Mouse (Mus musculus): ENCODE measurements around the gene Serbp1. TPM values are rescaled to one million over a fixed set of nuclear protein-coding genes. Genes with fewer than 3 reads are reported as not detected.

Serbp1 gene
- 134 and 177 TPM in 2 replicates for total RNA-seq (2014; rRNA removed)
- polyA plus RNA-seq (2015; fragmentation: Nextera tagmentation; extraction: Ambion mirVana) = 283 and 302 TPM in 2 replicates

DNA sequence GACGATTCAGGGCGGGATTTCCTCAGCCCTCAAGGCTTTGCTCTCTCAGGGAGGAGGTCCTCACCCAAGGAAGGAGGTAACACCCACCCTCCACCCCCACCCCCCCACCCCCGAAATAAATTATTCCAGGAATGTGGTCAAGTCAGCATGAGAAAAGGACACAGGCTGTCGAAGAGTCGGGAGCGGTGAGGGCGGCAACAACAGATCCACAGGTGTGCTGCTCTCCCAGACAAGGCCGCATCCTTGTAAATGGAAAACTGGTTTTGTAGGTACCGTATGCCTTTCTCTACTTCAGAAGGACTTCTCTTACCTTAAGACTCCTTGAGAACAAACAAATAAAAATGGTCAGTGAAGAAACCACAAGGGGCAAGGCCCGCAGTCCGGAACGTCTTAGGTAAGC, at the start of gene Serbp1:
TSS of gene Serbp1 (plus strand) at position 200 of the 400 bp plus-strand sequence.
- H3K4me1 ChIP-seq (ENCODE audit: insufficient read depth, low read length) = no peaks in the 10 kb centered on the region
- H3K27me3 ChIP-seq (ENCODE audit: insufficient read depth, low read length) = no peaks in the 10 kb centered on the region
- no peak for DNase-seq (ENCODE audit: low spot score)
- TF ChIP-seq CTCF (IDR thresholded peaks at IDR 0.05; ENCODE audit: low read depth) = no peak
- no peaks in the 10 kb centered on the region for H3K9me3 ChIP-seq (ENCODE audit: low read length)
- no peak within 1 kb of the TSS for H3K4me2 ChIP-seq (ENCODE audit: low read depth, low read length)
- 23% methylated on average over 12 of the region's 12 CpGs for WGBS
- H3K9ac ChIP-seq (replicated peaks; ENCODE audit: low read length) = no peak within 1 kb of the TSS
- H3K36me3 ChIP-seq (ENCODE audit: insufficient read depth, low read length) = no peaks in the 10 kb centered on the region
- H3K27ac ChIP-seq = no peak within 1 kb of the TSS
- ATAC-seq = no peak
- H3K4me3 ChIP-seq (ENCODE audit: low read length) = no peak within 1 kb of the TSS

DNA sequence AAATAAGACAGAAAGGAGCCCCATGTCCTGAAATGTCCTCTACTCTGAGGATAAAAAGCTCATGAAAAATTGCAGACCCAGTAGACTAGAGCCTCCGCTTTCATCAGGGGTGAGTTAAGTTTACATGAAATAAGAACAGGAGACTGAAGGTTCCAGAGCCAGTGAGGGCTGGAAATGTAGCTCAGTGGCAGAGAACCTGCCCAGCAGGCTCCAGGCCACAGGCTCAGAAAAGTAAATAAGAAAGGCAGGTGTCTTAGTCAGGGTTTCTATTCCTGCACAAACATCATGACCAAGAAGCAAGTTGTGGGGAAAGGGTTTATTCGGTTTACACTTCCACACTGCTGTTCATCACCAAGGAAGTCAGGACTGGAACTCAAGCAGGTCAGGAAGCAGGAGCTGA, 44.4 kb upstream of the Serbp1 start:
- Histone ChIP-seq H3K4me2 (ENCODE audit: low read depth, low read length) (no peak overlapping the region), H3K36me3 (ENCODE audit: insufficient read depth, low read length) (no peaks in the 10 kb centered on the region), H3K27ac (no peak overlapping the region), H3K4me1 (ENCODE audit: insufficient read depth, low read length) (no peaks in the 10 kb centered on the region), H3K27me3 (ENCODE audit: insufficient read depth, low read length) (no peaks in the 10 kb centered on the region), H3K9me3 (ENCODE audit: low read length) (no peaks in the 10 kb centered on the region), H3K9ac (replicated peaks; ENCODE audit: low read length) (no peak overlapping the region), H3K4me3 (ENCODE audit: low read length) (no peak overlapping the region)
- ATAC-seq (no peak), DNase-seq (ENCODE audit: low spot score) (no peak)
- TF ChIP-seq CTCF (IDR thresholded peaks at IDR 0.05; ENCODE audit: low read depth) = no peak
- WGBS = 86% methylated on average over 2 of the region's 2 CpGs

DNA sequence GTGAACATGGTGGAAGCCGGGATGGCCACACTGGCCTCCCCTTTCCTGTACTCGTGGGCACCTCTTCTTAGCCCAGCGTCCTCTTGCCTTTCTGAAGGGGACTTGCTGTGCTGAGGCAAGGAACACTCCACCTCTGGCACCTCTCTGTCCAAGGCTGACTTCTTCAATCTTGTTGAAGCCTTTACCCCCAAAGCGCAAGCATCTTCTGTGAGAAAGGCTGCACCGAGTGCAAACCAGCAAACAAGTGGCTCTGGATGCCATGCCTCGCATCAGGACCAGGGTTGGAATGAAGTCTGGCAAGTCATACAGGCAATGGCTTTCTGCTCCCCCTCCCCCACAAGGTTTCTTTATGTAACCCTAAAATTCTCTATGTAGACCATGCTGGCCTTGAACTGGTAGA, 43.4 kb upstream of the Serbp1 start:
- no peak overlapping the region for H3K9ac ChIP-seq (replicated peaks; ENCODE audit: low read length)
- H3K27ac ChIP-seq = no peak overlapping the region
- no peak overlapping the region for H3K4me2 ChIP-seq (ENCODE audit: low read depth, low read length)
- no peak for TF ChIP-seq CTCF (IDR thresholded peaks at IDR 0.05; ENCODE audit: low read depth)
- H3K4me3 ChIP-seq (ENCODE audit: low read length) = no peak overlapping the region
- no peaks in the 10 kb centered on the region for H3K27me3 ChIP-seq (ENCODE audit: insufficient read depth, low read length)
- DNase-seq (ENCODE audit: low spot score) (no peak), ATAC-seq (no peak)
- no peaks in the 10 kb centered on the region for H3K9me3 ChIP-seq (ENCODE audit: low read length)
- 89% methylated on average over 6 of the region's 6 CpGs for WGBS
- H3K4me1 ChIP-seq (ENCODE audit: insufficient read depth, low read length) = no peaks in the 10 kb centered on the region
- no peaks in the 10 kb centered on the region for H3K36me3 ChIP-seq (ENCODE audit: insufficient read depth, low read length)

DNA sequence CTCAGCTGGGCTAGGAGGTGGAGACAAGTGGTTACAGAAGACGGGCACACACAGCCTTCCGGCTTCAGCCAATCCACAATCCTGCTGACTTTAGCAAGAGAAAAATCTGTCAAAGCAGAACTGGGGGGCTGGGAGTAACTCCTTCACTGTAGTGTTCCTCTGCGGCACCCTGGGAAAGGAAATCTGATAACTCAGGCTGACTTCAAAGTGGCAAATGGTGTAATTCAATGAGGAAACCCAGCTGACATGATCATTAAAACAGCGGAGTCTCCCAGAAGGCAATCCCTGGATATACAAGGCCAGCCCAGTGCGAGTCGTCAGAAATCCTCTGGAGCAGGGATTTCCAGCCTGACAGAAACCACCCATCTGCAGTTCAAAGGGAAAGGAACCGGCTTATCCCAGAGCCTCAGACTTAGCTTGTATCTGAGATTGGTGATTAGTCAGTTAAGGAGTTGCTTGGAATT, 42.8 kb upstream of the Serbp1 start:
- Histone ChIP-seq H3K4me1 (ENCODE audit: insufficient read depth, low read length) (no peaks in the 10 kb centered on the region), H3K4me3 (ENCODE audit: low read length) (no peak overlapping the region), H3K9me3 (ENCODE audit: low read length) (no peaks in the 10 kb centered on the region), H3K4me2 (ENCODE audit: low read depth, low read length) (no peak overlapping the region), H3K36me3 (ENCODE audit: insufficient read depth, low read length) (no peaks in the 10 kb centered on the region), H3K27me3 (ENCODE audit: insufficient read depth, low read length) (no peaks in the 10 kb centered on the region), H3K27ac (no peak overlapping the region), H3K9ac (replicated peaks; ENCODE audit: low read length) (no peak overlapping the region)
- DNase-seq (ENCODE audit: low spot score) (no peak), ATAC-seq (no peak; the same call in 1 of the 2 replicates)
- TF ChIP-seq CTCF (IDR thresholded peaks at IDR 0.05; ENCODE audit: low read depth) = no peak
- 26% methylated on average over 7 of the region's 7 CpGs for WGBS

DNA sequence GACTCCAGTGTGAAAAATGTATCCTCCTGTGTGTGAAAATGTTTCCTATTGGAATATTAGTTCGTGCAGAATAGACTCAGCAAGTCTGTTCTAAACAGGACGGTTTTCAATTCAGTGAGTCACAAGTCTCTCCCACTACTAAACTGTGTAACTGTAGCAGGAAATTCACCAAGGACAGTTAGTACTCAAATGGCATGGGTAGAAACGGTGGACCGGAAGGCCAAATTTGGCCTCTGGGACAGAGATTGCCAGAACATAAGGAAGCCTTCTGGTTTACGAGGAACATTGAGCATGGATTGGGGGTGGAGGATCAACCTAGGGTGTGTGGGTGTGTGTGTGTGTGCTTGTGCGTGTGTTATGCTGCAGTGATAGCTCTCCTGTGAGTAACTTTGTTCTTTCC, 41.2 kb upstream of the Serbp1 start:
- no peak overlapping the region for H3K27ac ChIP-seq
- H3K9ac ChIP-seq (replicated peaks; ENCODE audit: low read length) = no peak overlapping the region
- DNase-seq (ENCODE audit: low spot score) (no peak), ATAC-seq (no peak)
- H3K4me2 ChIP-seq (ENCODE audit: low read depth, low read length) = no peak overlapping the region
- no peaks in the 10 kb centered on the region for H3K9me3 ChIP-seq (ENCODE audit: low read length)
- H3K27me3 ChIP-seq (ENCODE audit: insufficient read depth, low read length) = no peaks in the 10 kb centered on the region
- 0 out of 2 replicates have a peak, but pooled peaks cover 4% of the 10 kb centered on the region for H3K4me1 ChIP-seq (ENCODE audit: insufficient read depth, low read length)
- H3K4me3 ChIP-seq (ENCODE audit: low read length) = no peak overlapping the region
- 88% methylated on average over 6 of the region's 6 CpGs for WGBS
- no peak for TF ChIP-seq CTCF (IDR thresholded peaks at IDR 0.05; ENCODE audit: low read depth)
- no peaks in the 10 kb centered on the region for H3K36me3 ChIP-seq (ENCODE audit: insufficient read depth, low read length)

DNA sequence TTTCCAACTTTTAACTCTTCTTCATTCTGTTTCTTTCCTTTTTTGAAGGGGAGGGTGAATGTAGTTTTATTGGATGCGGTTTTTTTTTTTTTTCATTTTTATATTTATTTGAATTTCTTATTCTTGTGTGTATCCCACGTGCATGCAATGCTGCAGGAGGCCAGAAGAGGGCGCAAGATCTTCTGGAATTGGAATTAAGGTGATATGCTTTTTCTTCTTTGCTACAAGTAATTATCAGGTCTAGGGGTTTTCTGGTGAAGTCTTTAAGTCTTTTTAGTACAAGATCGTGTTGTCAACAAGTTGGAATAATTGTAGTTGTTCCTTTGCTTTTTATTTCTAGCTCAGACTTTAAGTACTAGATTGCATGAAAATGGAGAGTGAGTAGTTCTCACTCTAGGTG, 39.9 kb upstream of the Serbp1 start:
- peak; percentile 69 for TF ChIP-seq CTCF (IDR thresholded peaks at IDR 0.05; ENCODE audit: low read depth)
- ATAC-seq = no peak
- WGBS = 26% methylated on average over 4 of the region's 4 CpGs
- no peaks in the 10 kb centered on the region for H3K9me3 ChIP-seq (ENCODE audit: low read length)
- H3K4me1 ChIP-seq (ENCODE audit: insufficient read depth, low read length) = 0 out of 2 replicates have a peak, but pooled peaks cover 4% of the 10 kb centered on the region
- peak; percentile 54 for DNase-seq (ENCODE audit: low spot score)
- no peak overlapping the region for H3K9ac ChIP-seq (replicated peaks; ENCODE audit: low read length)
- no peak overlapping the region for H3K4me3 ChIP-seq (ENCODE audit: low read length)
- H3K27me3 ChIP-seq (ENCODE audit: insufficient read depth, low read length) = no peaks in the 10 kb centered on the region
- H3K4me2 ChIP-seq (ENCODE audit: low read depth, low read length) = no peak overlapping the region
- H3K36me3 ChIP-seq (ENCODE audit: insufficient read depth, low read length) = no peaks in the 10 kb centered on the region
- no peak overlapping the region for H3K27ac ChIP-seq

DNA sequence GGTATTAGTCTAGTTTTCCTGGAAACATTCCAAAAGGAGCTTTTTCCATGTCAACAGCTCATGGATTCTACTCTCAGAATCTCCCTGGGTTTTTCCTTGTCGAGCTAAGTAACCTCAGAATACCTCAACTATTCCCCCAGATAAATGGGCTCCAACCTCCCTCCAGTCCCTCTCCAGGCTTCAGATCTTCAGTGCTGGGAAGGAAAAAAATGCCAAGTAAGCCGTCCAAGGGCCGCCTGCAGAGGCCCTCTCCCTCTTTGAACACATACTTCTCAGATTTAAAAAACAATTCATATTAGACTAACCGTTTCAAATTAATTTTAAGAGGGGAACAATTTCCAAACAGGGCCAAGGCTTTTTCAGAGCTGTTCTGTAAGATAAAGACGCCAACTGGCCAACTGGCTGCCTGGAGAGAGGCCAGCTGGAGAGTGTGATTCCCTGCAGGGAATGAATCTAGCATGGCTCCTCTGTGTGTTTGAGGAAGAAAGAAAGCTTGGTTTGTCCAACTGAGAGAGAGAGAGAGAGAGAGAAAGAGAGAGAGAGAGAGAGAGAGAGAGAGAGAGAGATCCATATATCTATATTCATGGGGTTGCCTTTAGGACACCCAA, 37.2 kb upstream of the Serbp1 start:
- Histone ChIP-seq H3K4me1 (ENCODE audit: insufficient read depth, low read length) (0 out of 2 replicates have a peak, but pooled peaks cover 4% of the 10 kb centered on the region), H3K36me3 (ENCODE audit: insufficient read depth, low read length) (no peaks in the 10 kb centered on the region), H3K9ac (replicated peaks; ENCODE audit: low read length) (no peak overlapping the region), H3K27ac (no peak overlapping the region), H3K9me3 (ENCODE audit: low read length) (no peaks in the 10 kb centered on the region), H3K27me3 (ENCODE audit: insufficient read depth, low read length) (no peaks in the 10 kb centered on the region), H3K4me3 (ENCODE audit: low read length) (no peak overlapping the region), H3K4me2 (ENCODE audit: low read depth, low read length) (no peak overlapping the region)
- ATAC-seq (peak; percentile 45; the same call in 1 of the 2 replicates), DNase-seq (ENCODE audit: low spot score) (peak; percentile 71)
- no peak for TF ChIP-seq CTCF (IDR thresholded peaks at IDR 0.05; ENCODE audit: low read depth)
- 17% methylated on average over 5 of the region's 5 CpGs for whole genome bisulfite sequencing

Measured in hindbrain, postnatal 0 days (tissue).